Mouse (Mus musculus): ENCODE data around the gene Git1. TPM values are rescaled to one million over a fixed set of nuclear protein-coding genes. Genes with fewer than 3 reads are reported as not detected.
A peak's percentile ranks its signal among the peaks of the same experiment; 100 is the strongest.

The Git1 gene
- 100 to 1,000 TPM; 266 to 292 (median 282) TPM for total RNA-seq (2022)

GRCm38 (mm10) chr11:77493512-77494343 is at the start of gene Git1:
Git1 (plus strand) TSS chr11:77493562.
- no peak for DNase-seq (ENCODE audit: low spot score in 2 of 2)

- no peak for DNase-seq (ENCODE audit: low spot score in 2 of 2)
Observed at GRCm38 (mm10) chr11:77444939-77445338, 48.4 kb upstream of the Git1 start.

GRCm38 (mm10) chr11:77446628-77447041 is 46.7 kb upstream of the Git1 start:
- no peak for DNase-seq (ENCODE audit: low spot score in 2 of 2)

- DNase-seq (ENCODE audit: low spot score in 2 of 2), result no peak
Observed at GRCm38 (mm10) chr11:77449224-77449623, 44.1 kb upstream of the Git1 start.

GRCm38 (mm10) chr11:77451670-77452069 is 41.7 kb upstream of the Git1 start:
- DNase-seq (ENCODE audit: low spot score in 2 of 2), result no peak

DNA sequence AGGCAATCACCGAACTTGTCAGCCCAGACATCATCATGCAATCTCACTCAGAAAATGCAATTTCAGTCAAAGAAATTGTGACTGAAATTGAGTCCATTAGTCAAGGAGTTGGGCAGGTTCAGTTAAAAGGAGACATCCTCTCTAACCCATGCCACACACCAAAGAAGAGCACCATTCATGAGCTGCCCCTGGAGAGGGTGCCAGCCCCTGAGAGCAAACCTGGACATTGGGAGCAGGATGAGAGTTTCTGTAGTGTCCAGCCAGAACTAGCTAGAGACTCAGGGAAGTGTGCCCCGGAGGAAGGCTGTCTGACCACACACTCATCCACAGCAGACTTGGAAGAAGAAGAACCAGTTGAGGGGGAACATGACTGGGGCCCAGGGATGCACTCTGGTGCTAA is 40.0 kb upstream of the Git1 start:
- no peak for DNase-seq (ENCODE audit: low spot score in 2 of 2)

GRCm38 (mm10) chr11:77455770-77456510 is 37.4 kb upstream of the Git1 start:
- no peak for DNase-seq (ENCODE audit: low spot score in 2 of 2)

GRCm38 (mm10) chr11:77456866-77457265 is 36.5 kb upstream of the Git1 start:
- DNase-seq (ENCODE audit: low spot score in 2 of 2), result no peak

DNA sequence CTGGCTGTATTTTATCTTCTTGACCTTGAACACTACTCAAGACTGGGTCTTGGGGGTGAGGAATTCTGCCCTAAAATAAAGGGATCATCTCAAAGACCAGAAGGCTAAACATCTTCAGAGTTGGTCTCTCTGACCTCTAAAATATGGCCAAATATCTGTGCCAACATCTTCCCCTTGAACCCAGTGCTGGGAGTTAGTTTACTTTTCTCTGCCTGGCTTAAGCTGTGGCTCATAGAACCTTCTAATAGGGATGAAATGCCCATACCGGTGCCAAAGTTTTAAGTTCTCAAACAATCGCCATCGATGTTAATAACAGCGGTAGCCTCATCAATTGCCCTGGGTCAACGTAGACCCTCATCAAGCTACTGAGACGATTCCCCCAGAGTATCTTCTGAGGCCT is 31.5 kb upstream of the Git1 start:
- no peak for DNase-seq (ENCODE audit: low spot score in 2 of 2)

DNA sequence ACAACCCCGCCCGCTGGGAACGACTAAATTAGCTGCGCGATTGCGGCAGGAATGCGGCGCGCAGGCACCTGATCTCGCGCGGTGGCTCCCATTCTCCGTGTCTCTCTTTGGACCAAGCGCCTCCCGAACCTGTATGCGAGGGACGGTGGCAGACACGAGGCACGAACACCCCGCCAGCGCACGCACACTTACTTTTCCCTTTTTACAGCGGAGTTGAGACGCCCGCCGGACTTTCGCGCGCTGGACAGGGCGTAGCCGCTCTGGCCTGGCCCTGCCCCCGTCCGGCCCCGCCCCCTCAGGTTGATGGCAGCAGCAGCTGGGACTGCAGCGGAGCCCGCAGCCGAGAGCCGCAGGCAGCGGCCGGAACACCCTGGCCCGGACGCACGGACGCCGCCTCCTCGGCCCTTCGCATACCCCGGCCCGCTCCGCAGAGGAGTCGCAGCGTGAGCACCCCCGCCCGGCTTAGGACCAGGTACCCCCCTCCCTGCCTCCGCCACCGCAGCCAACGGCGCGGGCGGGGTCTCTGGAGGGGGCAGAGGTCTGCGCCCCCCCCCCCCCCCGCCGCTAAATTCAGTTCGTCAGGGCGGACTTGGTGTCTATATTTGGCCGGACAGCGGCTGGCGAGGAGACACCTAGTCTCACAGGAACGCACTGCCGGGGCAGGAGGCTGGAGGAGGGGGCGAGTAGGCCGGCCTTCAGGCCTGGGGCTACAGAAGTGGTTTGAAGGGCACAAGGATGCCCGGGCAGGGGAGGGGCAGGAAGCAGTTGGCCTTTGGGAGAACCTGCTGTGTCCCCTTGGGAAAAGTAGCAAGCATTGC is 30.9 kb upstream of the Git1 start, which contains the start of gene Coro6:
TSS of gene Coro6 (plus strand) at position 129 of the 818 bp plus-strand sequence.
- DNase-seq (ENCODE audit: low spot score in 2 of 2), result no peak

- DNase-seq (ENCODE audit: low spot score in 2 of 2), result no peak
Observed at GRCm38 (mm10) chr11:77463101-77463445, 30.3 kb upstream of the Git1 start.

- no peak for DNase-seq (ENCODE audit: low spot score in 2 of 2)
Observed at GRCm38 (mm10) chr11:77463786-77464185, 29.6 kb upstream of the Git1 start.

- DNase-seq (ENCODE audit: low spot score in 2 of 2), result no peak
Observed at GRCm38 (mm10) chr11:77464684-77465083, 28.7 kb upstream of the Git1 start.

DNA sequence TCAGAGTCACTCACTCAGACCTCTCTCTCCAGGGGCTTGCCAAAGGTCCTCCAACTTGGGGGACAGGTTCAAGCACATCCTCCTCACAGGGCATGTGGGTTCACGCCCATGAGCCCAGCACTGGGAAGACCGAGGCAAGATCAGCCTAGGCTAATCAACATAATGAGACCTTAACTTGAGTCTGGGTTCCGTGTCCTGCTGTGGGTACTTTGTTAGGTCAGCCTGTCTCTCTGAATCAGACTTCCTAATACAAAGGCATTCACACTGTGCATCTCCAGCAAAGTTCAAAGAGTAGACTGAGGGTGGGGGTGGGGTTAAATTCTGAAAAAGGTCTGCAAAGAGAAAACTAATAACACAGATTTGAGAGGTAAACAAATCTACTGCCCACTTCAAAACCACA is 28.3 kb upstream of the Git1 start:
- DNase-seq (ENCODE audit: low spot score in 2 of 2), result no peak

GRCm38 (mm10) chr11:77466544-77466943 is 26.8 kb upstream of the Git1 start:
- no peak for DNase-seq (ENCODE audit: low spot score in 2 of 2)

- DNase-seq (ENCODE audit: low spot score in 2 of 2), result peak; percentile 47 to 65
Observed at GRCm38 (mm10) chr11:77467157-77467556, 26.2 kb upstream of the Git1 start.

- peak; percentile 59 to 72 for DNase-seq (ENCODE audit: low spot score in 2 of 2)
Observed at GRCm38 (mm10) chr11:77467784-77468183, 25.6 kb upstream of the Git1 start.

DNA sequence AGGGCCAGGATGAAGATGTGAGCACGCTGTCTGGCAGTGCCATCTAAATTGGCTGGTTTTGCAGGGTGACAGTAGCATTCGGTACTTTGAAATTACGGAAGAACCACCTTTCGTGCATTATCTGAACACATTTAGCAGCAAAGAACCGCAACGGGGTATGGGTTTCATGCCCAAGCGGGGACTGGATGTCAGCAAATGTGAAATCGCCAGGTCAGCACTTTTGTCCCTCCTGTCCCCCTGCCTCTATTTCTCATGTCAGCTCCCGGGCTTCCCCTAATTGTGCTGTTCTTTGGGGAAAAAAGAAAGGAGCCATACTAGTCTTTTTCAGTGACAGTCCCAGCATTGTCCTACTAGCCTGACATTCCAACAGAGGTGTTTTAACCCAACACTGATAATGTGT is 25.0 kb upstream of the Git1 start:
- no peak for DNase-seq (ENCODE audit: low spot score in 2 of 2)

DNA sequence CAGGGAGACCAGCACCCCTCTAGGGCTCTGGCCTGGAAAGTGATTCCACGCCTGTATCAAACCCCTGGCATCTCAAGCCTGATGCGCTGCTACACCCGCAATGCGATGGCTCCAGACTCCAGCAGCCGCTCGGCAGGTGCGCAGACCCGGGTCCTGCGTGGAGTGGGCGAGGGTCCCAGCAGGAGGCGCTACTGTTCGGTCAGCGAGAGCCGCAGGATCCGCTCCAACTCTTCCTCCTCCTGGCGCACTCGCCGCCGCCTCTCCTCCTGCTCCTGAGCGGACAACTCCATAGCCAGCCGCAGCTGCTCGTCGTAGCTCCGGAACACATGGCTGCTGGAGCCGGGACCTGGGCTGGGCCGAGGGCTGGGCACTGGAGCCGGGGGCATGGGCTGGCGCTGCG is 22.0 kb upstream of the Git1 start:
- DNase-seq (ENCODE audit: low spot score in 2 of 2), result no peak

GRCm38 (mm10) chr11:77472775-77473174 is 20.6 kb upstream of the Git1 start:
- DNase-seq (ENCODE audit: low spot score in 2 of 2), result no peak

DNA sequence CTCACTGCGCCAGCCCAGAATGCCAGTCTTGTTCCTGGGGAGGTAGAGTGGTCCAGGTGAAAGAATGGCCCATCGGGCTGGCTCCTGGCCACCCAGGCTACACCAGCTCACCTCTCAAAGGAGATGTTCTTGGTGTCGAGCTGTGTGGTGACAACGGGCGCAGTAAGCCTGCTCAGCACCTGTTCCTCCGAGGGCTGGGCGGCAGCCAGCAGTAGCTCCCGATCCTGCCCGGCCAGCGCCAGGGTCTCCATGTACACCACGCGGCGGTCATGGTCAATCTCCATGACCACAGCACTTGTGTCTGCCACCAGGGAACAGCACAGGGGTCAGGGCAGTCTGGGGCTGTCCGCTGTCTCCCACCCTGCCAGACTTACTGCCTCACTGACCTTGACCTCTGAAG is 17.1 kb upstream of the Git1 start:
- no peak for DNase-seq (ENCODE audit: low spot score in 2 of 2)

DNA sequence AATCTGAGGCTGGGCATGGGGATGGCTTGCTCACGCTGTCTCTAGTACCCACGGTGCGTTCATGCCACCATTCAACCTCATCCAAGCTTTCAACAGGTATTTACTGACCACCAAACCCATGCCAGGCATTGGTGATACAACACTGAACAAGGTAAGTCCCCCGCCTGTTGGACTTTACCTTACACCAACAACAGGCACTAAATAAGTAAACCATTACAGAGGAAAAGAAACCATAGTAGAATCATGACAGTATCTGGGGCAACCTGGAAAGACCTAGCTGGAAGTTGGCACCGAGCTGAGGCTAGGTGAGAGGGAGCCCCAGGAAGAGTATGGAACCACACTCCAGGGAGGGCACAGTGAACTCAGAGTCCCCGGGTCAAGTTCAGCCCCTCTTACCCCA is 16.5 kb upstream of the Git1 start:
- no peak for DNase-seq (ENCODE audit: low spot score in 2 of 2)
